Mouse (Mus musculus) liver, embryonic 14.5 days (tissue): ENCODE results near the gene Sclt1. TPM values are rescaled to one million over a fixed set of nuclear protein-coding genes. Genes with fewer than 3 reads are reported as not detected.

Source experiments
- ATAC-seq: fragments of 200-750 bp; cut with Nextera tagmentation; 2 replicates; pipeline ENCODE4 v1.8.0; 2017; ENCODE audit warnings: moderate number of reproducible peaks, mild to moderate bottlenecking, moderate library complexity; ENCODE audit not compliant: insufficient read depth
- DNase-seq, 3 experiments: peaks; one replicate each; pipeline ENCODE4 v3.0.0-alpha.2; 2012 to 2013; ENCODE audit warnings: low read depth in 3 of 3, low spot score in 3 of 3
- H3K27ac ChIP-seq: fragments of 300-500 bp; sonication (generic); 2 replicates; pipeline ENCODE4 v1.5.1; 2014; ENCODE audit warnings: moderate library complexity, mild to moderate bottlenecking, control low read depth, inconsistent platforms
- H3K27me3 ChIP-seq: fragments of 300-500 bp; sonication (generic); 2 replicates; pipeline ENCODE4 v1.6.1; 2014; ENCODE audit warnings: mild to moderate bottlenecking, low read length, moderate library complexity; ENCODE audit not compliant: control insufficient read depth, insufficient read depth
- H3K36me3 ChIP-seq: fragments of 300-500 bp; sonication (generic); replicated peaks from 2 replicates; pipeline ENCODE4 v1.6.1; 2014; ENCODE audit warnings: low read depth; ENCODE audit not compliant: control insufficient read depth, insufficient read depth
- H3K4me1 ChIP-seq, 2 experiments: fragments of 200-500 bp in 1 of 2; fragments of 300-500 bp in 1 of 2; sonication (generic) in 1 of 2; replicated peaks; 2 replicates each; pipeline ENCODE4 v1.6.1; 2012 to 2014; ENCODE audit warnings: antibody characterized with exemption in 1 of 2, inconsistent platforms in 1 of 2, low read length in 1 of 2; ENCODE audit not compliant: control insufficient read depth in 2 of 2, insufficient read depth in 2 of 2
- H3K4me2 ChIP-seq: fragments of 300-500 bp; sonication (generic); 2 replicates; pipeline ENCODE4 v1.6.1; 2014; ENCODE audit warnings: low read depth, mild to moderate bottlenecking, control low read depth, moderate library complexity
- H3K4me3 ChIP-seq, 2 experiments: fragments of 200-500 bp in 1 of 2; fragments of 300-500 bp in 1 of 2; sonication (generic) in 1 of 2; 2 replicates each; pipeline ENCODE4 v1.5.1; 2012 to 2014; ENCODE audit warnings: low read depth in 2 of 2, low read length in 2 of 2, mild to moderate bottlenecking in 2 of 2, control low read depth in 1 of 2, inconsistent platforms in 1 of 2, moderate library complexity in 1 of 2; ENCODE audit not compliant: insufficient read depth in 1 of 2
- H3K9ac ChIP-seq: fragments of 300-500 bp; sonication (generic); replicated peaks from 2 replicates; pipeline ENCODE4 v1.6.1; 2014; ENCODE audit warnings: mild to moderate bottlenecking, control low read depth, moderate library complexity
- H3K9me3 ChIP-seq: fragments of 300-500 bp; sonication (generic); 2 replicates; pipeline ENCODE4 v1.6.1; 2016; ENCODE audit warnings: low read length, mixed read lengths; ENCODE audit not compliant: control insufficient read depth
- CTCF ChIP-seq: IDR thresholded peaks from 2 replicates; pipeline ENCODE4 v1.5.1; 2016; ENCODE audit warnings: antibody characterized with exemption, low read depth, control low read depth
- EP300 ChIP-seq: IDR thresholded peaks from 2 replicates; pipeline ENCODE4 v1.6.1; 2016; ENCODE audit warnings: antibody characterized with exemption, low read depth
- WGBS: fragments of 180-500 bp; shearing (Covaris S2); extraction: QIAGEN DNeasy Blood & Tissue Kit; methylation state at CpG from one replicate; pipeline ENCODE4 v1.1.7; 2014; ENCODE audit not compliant: insufficient replicate concordance; 5-methylcytosine and 5-hydroxymethylcytosine counted together
- polyA plus RNA-seq, 2 experiments: library from polyadenylated mRNA; depleted of rRNA in 1 of 2; stranded (reverse) in 1 of 2; unstranded in 1 of 2; fragments of >200 nt; fragmentation: Nextera tagmentation in 1 of 2; extraction: Ambion mirVana in 1 of 2; gene quantifications; 2 replicates each; pipeline versions ENCODE4 v1.2.1 to v1.2.3; 2012 to 2014

Sclt1 gene
- polyA plus RNA-seq, 2 experiments = 3.0 to 6.0 TPM

- no peak for ATAC-seq
- Histone ChIP-seq H3K9me3 (no peaks in the 10 kb centered on the region), H3K27ac (no peak overlapping the region), H3K4me2 (no peak overlapping the region), H3K9ac (no peak overlapping the region), H3K27me3 (no peaks in the 10 kb centered on the region), H3K4me1 (no peaks in the 10 kb centered on the region), H3K36me3 (peaks cover 40% of the 10 kb centered on the region), H3K4me3 (no peak overlapping the region)
- TF ChIP-seq EP300 = no peak
- no peak for TF ChIP-seq CTCF
- WGBS = 85% methylated on average over 8 of the region's 8 CpGs
- DNase-seq = no peak
These were observed 134.8 kb downstream of the Sclt1 start for GRCm38 (mm10) chr3:41607467-41607866.

- TF ChIP-seq CTCF (no peak), EP300 (no peak)
- H3K36me3 ChIP-seq = peaks cover 36% of the 10 kb centered on the region
- H3K4me1 ChIP-seq = no peaks in the 10 kb centered on the region
- H3K9me3 ChIP-seq = no peaks in the 10 kb centered on the region
- H3K27ac ChIP-seq = no peak overlapping the region
- no peak overlapping the region for H3K4me2 ChIP-seq
- H3K27me3 ChIP-seq = no peaks in the 10 kb centered on the region
- H3K9ac ChIP-seq = no peak overlapping the region
- DNase-seq (no peak), ATAC-seq (no peak)
- no peak overlapping the region for H3K4me3 ChIP-seq
- WGBS = 87% methylated on average over 9 of the region's 9 CpGs
These were observed 135.3 kb downstream of the Sclt1 start for GRCm38 (mm10) chr3:41607050-41607449.

GRCm38 (mm10) chr3:41606330-41606664 is 136.0 kb downstream of the Sclt1 start:
- H3K27ac ChIP-seq = no peak overlapping the region
- TF ChIP-seq EP300 = no peak
- TF ChIP-seq CTCF = peak; percentile 46
- ATAC-seq (no peak), DNase-seq (no peak)
- no peaks in the 10 kb centered on the region for H3K4me1 ChIP-seq
- no peaks in the 10 kb centered on the region for H3K27me3 ChIP-seq
- no peak overlapping the region for H3K9ac ChIP-seq
- H3K36me3 ChIP-seq = peaks cover 35% of the 10 kb centered on the region
- no peaks in the 10 kb centered on the region for H3K9me3 ChIP-seq
- 82% methylated on average over 4 of the region's 4 CpGs for WGBS
- H3K4me2 ChIP-seq = no peak overlapping the region
- no peak overlapping the region for H3K4me3 ChIP-seq

- Histone ChIP-seq H3K4me3 (no peak overlapping the region), H3K4me2 (no peak overlapping the region), H3K4me1 (no peaks in the 10 kb centered on the region), H3K36me3 (peaks cover 35% of the 10 kb centered on the region), H3K9me3 (no peaks in the 10 kb centered on the region), H3K9ac (no peak overlapping the region), H3K27ac (no peak overlapping the region), H3K27me3 (no peaks in the 10 kb centered on the region)
- ATAC-seq = no peak
- no peak for DNase-seq
- WGBS = 83% methylated on average over 13 of the region's 13 CpGs
- no peak for TF ChIP-seq EP300
- TF ChIP-seq CTCF = no peak
These were observed 136.5 kb downstream of the Sclt1 start for GRCm38 (mm10) chr3:41605601-41606329.

GRCm38 (mm10) chr3:41604629-41605321 is 137.5 kb downstream of the Sclt1 start:
- H3K4me1 ChIP-seq = no peaks in the 10 kb centered on the region
- no peak for ATAC-seq
- no peak overlapping the region for H3K4me2 ChIP-seq
- no peak overlapping the region for H3K9ac ChIP-seq
- H3K4me3 ChIP-seq = no peak overlapping the region
- no peak overlapping the region for H3K27ac ChIP-seq
- 61% methylated on average over 12 of the region's 12 CpGs for WGBS
- H3K27me3 ChIP-seq = no peaks in the 10 kb centered on the region
- TF ChIP-seq CTCF (no peak), EP300 (no peak)
- no peak for DNase-seq
- H3K9me3 ChIP-seq = no peaks in the 10 kb centered on the region
- H3K36me3 ChIP-seq = peaks cover 29% of the 10 kb centered on the region
